Mouse (Mus musculus): ENCODE results near the gene Gm13276.
"Not testable (repeated sequence)": the region's sequence is repeated elsewhere in the genome, so short reads cannot be mapped to it uniquely, and the experiment has no call there.

The Gm13276 gene

DNA sequence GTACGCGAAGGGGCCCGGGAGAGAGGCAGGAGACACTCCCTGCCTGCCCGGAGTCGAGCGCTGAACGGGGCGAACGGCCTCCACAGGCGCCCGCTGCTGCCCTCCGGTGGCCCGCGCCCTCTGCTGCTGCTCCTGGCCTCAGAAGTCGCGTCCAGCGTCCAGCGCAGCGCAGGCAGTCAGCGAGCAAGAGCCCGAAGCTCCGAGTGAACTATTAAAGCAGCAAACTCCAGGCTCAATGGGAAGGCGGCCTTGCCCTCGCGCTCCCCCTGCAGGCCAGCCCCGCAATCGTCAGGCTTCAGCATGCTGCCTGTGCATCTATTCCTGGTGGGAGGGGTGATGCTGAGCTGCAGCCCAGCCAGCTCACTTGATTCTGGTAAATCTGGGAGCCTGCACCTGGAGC lies at the start of gene Gm13276:
TSS of gene Gm13276 (plus strand) at position 301 of the 400 bp plus-strand sequence.
- in situ Hi-C loops (cut with MboI; ENCODE audit: low pct_unique_long_range_greater_than_20kb in 1 of 2, low sequenced_read_pairs in 2 of 2, unreplicated experiment in 1 of 2), result not testable (repeated sequence)

DNA sequence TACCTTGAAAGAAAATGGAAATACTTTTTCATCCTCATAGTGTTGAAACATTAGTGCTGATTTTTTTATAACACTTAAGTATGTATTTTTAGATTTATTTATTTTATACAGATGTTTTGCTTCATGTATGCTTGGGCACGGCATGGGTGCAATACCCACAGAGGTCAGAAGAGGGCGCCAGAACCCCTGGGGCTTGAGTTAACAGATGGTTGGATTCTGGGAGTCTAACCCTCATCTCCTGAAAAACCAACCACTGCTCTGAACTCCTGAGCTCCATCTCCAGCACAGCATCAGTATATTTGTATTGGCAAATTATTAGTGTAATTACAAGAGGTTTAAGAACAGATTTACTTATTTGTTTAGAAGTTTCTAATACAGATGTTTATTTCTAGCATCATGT lies 47.0 kb upstream of the Gm13276 start:
- in situ Hi-C loops (cut with MboI; ENCODE audit: low pct_unique_long_range_greater_than_20kb in 1 of 2, low sequenced_read_pairs in 2 of 2, unreplicated experiment in 1 of 2), result no loop called here

DNA sequence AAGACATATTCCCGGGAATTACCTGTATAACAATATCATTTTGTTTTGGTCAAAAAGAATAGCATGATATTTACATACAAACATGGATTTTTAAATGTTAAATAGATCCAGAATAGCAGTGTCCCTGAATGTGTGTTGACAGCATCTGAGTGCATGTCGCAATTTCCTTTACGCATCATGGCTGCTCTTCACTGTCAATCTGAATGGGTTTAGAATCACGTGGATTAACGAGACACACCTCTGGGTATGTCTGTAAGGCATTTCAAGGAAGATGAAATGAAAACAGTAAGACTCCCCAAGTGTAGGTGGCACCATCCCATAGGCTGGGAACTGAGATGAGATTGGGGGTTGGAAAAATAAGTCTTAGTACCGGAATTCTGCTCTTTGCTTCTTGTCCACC lies 46.5 kb upstream of the Gm13276 start:
- in situ Hi-C loops (cut with MboI; ENCODE audit: low pct_unique_long_range_greater_than_20kb in 1 of 2, low sequenced_read_pairs in 2 of 2, unreplicated experiment in 1 of 2), result no loop called here

DNA sequence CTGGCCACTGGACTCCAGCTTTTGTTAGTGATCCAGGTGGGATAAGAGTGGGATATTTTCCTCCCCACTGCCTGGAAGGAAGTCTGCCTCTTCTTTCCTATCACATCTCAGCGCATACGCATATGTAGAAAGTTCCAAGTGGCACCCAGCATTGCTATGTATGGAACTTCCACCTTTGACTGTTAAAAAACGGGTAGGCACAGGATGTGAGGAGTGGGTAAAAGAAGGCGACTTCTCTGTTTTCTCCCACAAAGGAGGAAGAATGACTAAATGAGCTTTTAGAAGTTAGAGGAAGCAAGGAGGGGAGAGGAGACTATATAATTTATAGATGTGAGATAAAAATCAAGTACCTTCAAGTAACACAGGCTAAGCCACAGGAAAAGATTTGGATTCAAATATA lies 44.1 kb upstream of the Gm13276 start:
- in situ Hi-C loops (cut with MboI; ENCODE audit: low pct_unique_long_range_greater_than_20kb in 1 of 2, low sequenced_read_pairs in 2 of 2, unreplicated experiment in 1 of 2), result no loop called here

DNA sequence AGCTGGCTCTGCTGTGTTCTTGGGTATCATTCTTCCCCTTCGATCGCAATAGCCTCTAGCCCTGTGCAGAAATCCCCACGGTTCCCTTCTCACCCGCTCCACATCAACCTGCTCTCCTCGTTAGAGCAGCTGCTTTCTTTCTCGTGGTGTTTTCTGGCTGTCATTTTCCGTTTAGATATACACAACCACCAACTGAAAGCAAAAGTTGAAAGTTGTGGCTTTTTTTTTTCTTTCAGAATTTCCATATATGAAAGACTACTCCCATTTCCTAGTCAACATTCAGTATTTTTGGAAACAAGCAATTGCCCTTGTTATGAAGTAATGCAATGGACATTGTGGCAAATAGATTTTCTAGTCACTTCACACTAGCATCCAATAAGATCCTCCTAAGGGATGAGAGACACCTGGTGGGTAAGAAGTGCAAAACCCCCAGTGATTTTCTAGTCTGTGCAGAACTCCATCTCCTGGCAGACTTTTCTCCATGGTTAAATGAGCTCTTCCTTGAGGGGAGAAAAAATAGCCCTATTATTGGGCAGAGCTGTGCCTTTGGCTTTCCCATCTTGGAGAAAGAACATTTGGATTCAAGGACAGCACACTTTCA lies 42.6 kb upstream of the Gm13276 start:
- in situ Hi-C loops (cut with MboI; ENCODE audit: low pct_unique_long_range_greater_than_20kb in 1 of 2, low sequenced_read_pairs in 2 of 2, unreplicated experiment in 1 of 2), result no loop called here

DNA sequence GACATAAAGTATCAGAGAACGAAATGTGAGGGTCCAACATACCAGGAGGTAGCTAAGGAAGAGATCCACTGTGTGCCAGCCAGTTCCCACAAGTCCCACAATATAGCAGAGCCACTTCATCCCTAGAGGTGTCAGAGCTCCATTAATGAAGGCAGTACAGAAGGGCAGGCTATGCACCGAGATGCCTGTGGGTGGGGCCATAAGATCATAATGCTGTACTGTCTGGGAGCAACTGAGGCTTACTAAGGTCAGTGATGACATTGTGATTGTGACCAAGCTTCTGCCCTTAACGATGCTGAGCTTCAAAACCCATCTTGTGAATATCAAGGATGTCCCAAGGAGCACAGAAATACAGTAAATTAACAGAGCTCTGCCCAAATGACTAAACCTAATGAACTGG lies 41.3 kb upstream of the Gm13276 start:
- in situ Hi-C loops (cut with MboI; ENCODE audit: low pct_unique_long_range_greater_than_20kb in 1 of 2, low sequenced_read_pairs in 2 of 2, unreplicated experiment in 1 of 2), result no loop called here

DNA sequence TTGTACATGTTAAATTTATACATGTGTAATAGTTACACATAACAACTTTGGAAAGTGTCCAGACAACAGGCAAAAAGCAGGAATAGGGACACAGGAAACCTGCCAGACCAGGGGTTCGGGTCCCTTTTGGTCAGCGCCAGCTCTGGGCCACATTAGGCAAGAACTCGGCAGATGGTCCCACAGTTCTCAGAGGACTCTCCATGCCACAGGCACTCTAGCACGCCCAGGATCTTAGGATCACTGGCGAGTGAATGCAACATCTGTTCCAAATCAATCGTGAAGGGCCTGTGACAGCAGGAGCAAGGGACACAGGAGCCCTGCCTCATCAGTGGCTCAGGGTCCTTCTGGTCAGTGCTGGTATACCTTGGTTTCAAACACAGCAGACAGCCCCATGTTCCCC lies 35.6 kb upstream of the Gm13276 start:
- in situ Hi-C loops (cut with MboI; ENCODE audit: low pct_unique_long_range_greater_than_20kb in 1 of 2, low sequenced_read_pairs in 2 of 2, unreplicated experiment in 1 of 2), result no loop called here

DNA sequence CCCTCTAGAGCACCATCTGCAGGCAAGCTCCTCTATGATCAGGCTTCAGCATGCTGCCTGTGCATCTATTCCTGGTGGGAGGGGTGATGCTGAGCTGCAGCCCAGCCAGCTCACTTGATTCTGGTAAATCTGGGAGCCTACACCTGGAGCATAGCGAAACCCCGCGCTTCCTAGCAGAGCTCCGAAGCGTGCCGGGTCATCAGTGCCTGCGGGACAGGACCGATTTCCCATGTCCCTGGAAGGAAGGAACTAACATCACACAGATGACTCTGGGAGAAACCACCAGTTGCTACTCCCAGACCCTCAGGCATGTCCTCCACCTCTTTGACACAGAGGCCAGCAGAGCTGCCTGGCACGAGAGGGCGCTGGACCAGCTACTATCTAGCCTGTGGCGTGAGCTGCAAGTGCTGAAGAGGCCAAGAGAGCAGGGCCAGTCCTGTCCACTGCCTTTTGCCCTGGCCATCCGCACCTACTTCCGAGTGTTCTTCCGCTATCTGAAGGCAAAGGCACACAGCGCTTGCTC lies 30.6 kb upstream of the Gm13276 start, which contains the start of gene Gm13271:
TSS of gene Gm13271 (plus strand) at position 51 of the 523 bp plus-strand sequence.
- in situ Hi-C loops (cut with MboI; ENCODE audit: low pct_unique_long_range_greater_than_20kb in 1 of 2, low sequenced_read_pairs in 2 of 2, unreplicated experiment in 1 of 2), result not testable (repeated sequence)

DNA sequence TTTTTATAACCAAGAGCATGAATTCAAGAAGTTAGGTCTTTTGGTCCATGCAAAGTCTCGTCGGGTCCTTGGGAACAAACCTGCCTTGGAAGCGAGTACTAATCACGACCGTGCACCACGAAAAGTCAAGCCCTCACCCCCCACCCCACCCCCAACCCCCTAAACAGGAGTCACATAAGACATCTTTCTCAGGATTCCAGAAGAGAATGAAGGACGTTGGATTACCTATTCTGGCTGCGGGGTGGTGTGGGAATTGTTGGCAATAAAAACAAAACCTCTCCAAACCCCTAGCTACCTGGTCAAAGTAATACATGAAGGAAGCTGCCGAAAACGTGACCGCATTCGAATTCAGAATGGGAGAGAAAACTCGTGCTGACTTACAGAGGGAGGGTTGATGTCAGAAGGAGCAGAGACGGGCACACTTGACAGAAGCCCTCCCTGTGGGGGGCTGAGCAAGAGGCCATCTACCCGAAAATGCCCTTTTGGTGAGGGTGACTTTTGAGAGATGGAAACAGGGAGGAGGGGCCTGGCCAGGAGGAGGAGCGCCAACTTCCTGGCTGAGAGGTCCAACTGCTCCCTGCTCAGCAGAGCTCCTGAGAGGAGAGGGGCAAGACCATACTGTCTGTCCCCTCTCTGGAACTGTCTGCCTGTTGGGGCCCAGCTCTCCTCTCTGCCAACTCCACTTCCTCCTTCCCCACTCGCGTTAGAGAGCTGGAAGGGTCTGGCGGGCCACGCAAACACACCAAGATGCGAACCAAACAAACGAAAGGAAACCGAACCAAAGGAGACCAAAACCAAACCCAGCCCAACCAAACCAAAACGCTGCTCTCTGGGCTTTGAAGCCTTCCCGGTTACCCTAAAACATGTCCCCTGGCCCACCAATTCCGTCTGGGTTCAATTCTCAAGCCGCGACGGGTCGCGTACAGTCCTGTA lies 28.7 kb upstream of the Gm13276 start:
- in situ Hi-C loops (cut with MboI; ENCODE audit: low pct_unique_long_range_greater_than_20kb in 1 of 2, low sequenced_read_pairs in 2 of 2, unreplicated experiment in 1 of 2), result not testable (repeated sequence)

DNA sequence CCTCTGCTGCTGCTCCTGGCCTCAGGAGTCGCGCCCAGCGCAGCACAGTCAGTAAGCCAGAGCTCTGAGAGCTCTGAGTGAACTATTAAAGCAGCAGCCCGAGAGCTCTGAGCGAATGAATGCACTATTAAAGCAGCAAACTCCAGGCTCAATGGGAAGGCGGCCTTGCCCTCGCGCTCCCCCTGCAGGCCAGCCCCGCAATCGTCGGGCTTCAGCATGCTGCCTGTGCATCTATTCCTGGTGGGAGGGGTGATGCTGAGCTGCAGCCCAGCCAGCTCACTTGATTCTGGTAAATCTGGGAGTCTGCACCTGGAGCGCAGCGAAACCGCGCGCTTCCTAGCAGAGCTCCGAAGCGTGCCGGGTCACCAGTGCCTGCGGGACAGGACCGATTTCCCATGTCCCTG lies 27.9 kb upstream of the Gm13276 start:
- in situ Hi-C loops (cut with MboI; ENCODE audit: low pct_unique_long_range_greater_than_20kb in 1 of 2, low sequenced_read_pairs in 2 of 2, unreplicated experiment in 1 of 2), result not testable (repeated sequence)

DNA sequence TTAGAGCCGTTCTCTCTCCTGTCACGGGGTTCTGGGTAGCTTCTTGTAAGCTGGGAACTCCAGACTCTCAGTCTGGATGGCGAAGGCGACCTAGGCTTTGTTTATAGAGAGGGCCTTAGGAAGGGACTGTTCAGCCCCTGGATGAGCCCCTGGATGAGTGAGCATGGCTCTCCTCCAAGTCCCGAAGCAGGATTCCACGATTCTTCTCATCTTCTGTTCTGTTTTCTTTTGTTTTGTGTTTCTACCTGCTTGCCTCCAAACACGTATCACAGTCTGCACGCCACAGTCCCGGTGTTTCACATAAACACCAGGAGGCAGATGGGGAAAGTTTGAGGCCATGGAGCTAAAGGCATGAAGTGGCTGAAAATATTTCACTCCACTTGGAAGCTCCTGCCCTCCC lies 26.8 kb upstream of the Gm13276 start:
- in situ Hi-C loops (cut with MboI; ENCODE audit: low pct_unique_long_range_greater_than_20kb in 1 of 2, low sequenced_read_pairs in 2 of 2, unreplicated experiment in 1 of 2), result not testable (repeated sequence)

DNA sequence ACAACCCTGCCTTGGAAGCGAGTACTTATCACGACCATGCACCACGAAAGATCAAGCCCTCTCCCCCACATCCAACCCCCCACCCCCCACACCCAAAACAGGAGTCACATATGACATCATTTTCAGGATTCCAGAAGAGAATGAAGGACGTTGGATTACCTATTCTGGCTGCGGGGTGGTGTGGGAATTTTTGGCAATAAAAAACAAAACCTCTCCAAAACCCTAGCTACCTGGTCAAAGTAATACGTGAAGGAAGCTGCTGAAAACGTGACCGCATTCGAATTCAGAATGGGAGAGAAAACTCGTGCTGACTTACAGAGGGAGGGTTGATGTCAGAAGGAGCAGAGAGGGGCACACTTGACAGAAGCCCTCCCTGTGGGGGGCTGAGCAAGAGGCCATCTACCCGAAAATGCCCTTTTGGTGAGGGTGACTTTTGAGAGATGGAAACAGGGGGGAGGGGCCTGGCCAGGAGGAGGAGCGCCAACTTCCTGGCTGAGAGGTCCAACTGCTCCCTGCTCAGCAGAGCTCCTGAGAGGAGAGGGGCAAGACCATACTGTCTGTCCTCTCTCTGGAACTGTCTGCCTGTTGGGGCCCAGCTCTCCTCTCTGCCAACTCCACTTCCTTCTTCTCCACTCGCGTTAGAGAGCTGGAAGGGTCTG lies 25.8 kb upstream of the Gm13276 start, which contains the start of gene Gm13283:
TSS of gene Gm13283 (plus strand) at position 510 of the 659 bp plus-strand sequence.
- in situ Hi-C loops (cut with MboI; ENCODE audit: low pct_unique_long_range_greater_than_20kb in 1 of 2, low sequenced_read_pairs in 2 of 2, unreplicated experiment in 1 of 2), result not testable (repeated sequence)

DNA sequence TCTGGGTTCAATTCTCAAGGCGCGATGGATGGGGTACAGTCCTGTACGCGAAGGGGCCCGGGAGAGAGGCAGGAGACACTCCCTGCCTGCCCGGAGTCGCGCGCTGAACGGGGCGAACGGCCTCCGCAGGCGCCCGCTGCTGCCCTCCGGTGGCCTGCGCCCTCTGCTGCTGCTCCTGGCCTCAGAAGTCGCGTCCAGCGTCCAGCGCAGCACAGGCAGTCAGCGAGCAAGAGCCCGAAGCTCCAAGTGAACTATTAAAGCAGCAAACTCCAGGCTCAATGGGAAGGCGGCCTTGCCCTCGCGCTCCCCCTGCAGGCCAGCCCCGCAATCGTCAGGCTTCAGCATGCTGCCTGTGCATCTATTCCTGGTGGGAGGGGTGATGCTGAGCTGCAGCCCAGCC lies 25.1 kb upstream of the Gm13276 start:
- in situ Hi-C loops (cut with MboI; ENCODE audit: low pct_unique_long_range_greater_than_20kb in 1 of 2, low sequenced_read_pairs in 2 of 2, unreplicated experiment in 1 of 2), result not testable (repeated sequence)

DNA sequence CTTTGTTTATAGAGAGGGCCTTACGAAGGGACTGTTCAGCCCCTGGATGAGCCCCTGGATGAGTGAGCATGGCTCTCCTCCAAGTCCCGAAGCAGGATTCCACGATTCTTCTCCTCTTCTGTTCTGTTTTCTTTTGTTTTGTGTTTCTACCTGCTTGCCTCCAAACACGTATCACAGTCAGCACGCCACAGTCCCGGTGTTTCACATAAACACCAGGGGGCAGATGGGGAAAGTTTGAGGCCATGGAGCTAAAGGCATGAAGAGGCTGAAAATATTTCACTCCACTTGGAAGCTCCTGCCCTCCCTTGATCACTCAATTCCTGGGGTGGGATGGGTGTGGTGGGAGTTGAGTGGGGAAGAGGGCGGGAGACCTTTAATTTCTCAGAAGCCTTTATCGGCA lies 23.7 kb upstream of the Gm13276 start:
- in situ Hi-C loops (cut with MboI; ENCODE audit: low pct_unique_long_range_greater_than_20kb in 1 of 2, low sequenced_read_pairs in 2 of 2, unreplicated experiment in 1 of 2), result not testable (repeated sequence)

DNA sequence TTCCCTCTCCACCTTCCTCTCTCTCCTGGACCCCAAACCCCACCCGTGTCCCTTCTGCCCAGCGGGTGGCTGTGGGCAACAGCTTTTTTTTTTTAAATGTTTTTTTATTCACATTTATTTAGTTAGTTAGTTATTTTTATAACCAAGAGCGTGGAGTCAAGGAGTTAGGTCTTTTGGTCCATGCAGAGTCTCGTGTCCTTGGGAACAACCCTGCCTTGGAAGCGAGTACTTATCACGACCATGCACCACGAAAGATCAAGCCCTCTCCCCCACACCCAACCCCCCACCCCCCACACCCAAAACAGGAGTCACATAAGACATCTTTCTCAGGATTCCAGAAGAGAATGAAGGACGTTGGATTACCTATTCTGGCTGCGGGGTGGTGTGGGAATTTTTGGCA lies 23.2 kb upstream of the Gm13276 start:
- in situ Hi-C loops (cut with MboI; ENCODE audit: low pct_unique_long_range_greater_than_20kb in 1 of 2, low sequenced_read_pairs in 2 of 2, unreplicated experiment in 1 of 2), result not testable (repeated sequence)

DNA sequence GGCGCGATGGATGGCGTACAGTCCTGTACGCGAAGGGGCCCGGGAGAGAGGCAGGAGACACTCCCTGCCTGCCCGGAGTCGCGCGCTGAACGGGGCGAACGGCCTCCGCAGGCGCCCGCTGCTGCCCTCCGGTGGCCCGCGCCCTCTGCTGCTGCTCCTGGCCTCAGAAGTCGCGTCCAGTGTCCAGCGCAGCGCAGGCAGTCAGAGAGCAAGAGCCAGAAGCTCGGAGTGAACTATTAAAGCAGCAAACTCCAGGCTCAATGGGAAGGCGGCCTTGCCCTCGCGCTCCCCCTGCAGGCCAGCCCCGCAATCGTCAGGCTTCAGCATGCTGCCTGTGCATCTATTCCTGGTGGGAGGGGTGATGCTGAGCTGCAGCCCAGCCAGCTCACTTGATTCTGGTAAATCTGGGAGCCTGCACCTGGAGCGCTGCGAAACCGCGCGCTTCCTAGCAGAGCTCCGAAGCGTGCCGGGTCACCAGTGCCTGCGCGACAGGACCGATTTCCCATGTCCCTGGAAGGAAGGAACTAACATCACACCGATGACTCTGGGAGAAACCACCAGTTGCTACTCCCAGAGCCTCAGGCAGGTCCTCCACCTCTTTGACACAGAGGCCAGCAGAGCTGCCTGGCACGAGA lies 22.0 kb upstream of the Gm13276 start:
- in situ Hi-C loops (cut with MboI; ENCODE audit: low pct_unique_long_range_greater_than_20kb in 1 of 2, low sequenced_read_pairs in 2 of 2, unreplicated experiment in 1 of 2), result not testable (repeated sequence)

DNA sequence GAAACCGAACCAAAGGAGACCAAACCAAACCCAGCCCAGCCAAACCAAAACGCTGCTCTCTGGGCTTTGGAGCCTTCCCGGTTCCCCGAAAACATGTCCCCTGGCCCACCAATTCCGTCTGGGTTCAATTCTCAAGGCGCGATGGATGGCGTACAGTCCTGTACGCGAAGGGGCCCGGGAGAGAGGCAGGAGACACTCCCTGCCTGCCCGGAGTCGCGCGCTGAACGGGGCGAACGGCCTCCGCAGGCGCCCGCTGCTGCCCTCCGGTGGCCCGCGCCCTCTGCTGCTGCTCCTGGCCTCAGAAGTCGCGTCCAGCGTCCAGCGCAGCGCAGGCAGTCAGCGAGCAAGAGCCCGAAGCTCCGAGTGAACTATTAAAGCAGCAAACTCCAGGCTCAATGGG lies 12.0 kb upstream of the Gm13276 start, which contains the start of gene Gm13290:
TSS of gene Gm13290 (plus strand) at position 301 of the 400 bp plus-strand sequence.
- in situ Hi-C loops (cut with MboI; ENCODE audit: low pct_unique_long_range_greater_than_20kb in 1 of 2, low sequenced_read_pairs in 2 of 2, unreplicated experiment in 1 of 2), result not testable (repeated sequence)

DNA sequence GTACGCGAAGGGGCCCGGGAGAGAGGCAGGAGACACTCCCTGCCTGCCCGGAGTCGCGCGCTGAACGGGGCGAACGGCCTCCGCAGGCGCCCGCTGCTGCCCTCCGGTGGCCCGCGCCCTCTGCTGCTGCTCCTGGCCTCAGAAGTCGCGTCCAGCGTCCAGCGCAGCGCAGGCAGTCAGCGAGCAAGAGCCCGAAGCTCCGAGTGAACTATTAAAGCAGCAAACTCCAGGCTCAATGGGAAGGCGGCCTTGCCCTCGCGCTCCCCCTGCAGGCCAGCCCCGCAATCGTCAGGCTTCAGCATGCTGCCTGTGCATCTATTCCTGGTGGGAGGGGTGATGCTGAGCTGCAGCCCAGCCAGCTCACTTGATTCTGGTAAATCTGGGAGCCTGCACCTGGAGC lies 8.9 kb upstream of the Gm13276 start, which contains the start of gene Gm13289:
TSS of gene Gm13289 (plus strand) at position 301 of the 400 bp plus-strand sequence.
- in situ Hi-C loops (cut with MboI; ENCODE audit: low pct_unique_long_range_greater_than_20kb in 1 of 2, low sequenced_read_pairs in 2 of 2, unreplicated experiment in 1 of 2), result not testable (repeated sequence)
